Mouse (Mus musculus): Measurements from ENCODE around the gene Zswim5. TPM values are rescaled to one million over a fixed set of nuclear protein-coding genes. Genes with fewer than 3 reads are reported as not detected.

Gene Zswim5
- polyA plus RNA-seq, 1 experiment: not detected

GRCm38 (mm10) chr4:116854286-116854685 is 22.9 kb upstream of the Zswim5 start:
- H3K4me3 ChIP-seq (ENCODE audit: insufficient read depth, low read depth, low read length): no peak overlapping the region
- H3K27ac ChIP-seq (ENCODE audit: insufficient read depth, low read depth, low read length): no peak overlapping the region
- 59% methylated on average over 2 of the region's 2 CpGs for WGBS
- H3K4me1 ChIP-seq (ENCODE audit: control insufficient read depth, insufficient read depth, low read length): peaks cover 3% of the 10 kb centered on the region; the same call in 1 of the 2 replicates
- TF ChIP-seq CTCF (IDR thresholded peaks at IDR 0.05; ENCODE audit: insufficient read depth, low read depth, low read length) (no peak), POLR2A (IDR thresholded peaks at IDR 0.05; ENCODE audit: insufficient read depth, low read depth, low read length) (no peak)

GRCm38 (mm10) chr4:116857203-116857602 is 20.0 kb upstream of the Zswim5 start:
- Histone ChIP-seq H3K4me1 (ENCODE audit: control insufficient read depth, insufficient read depth, low read length) (peaks cover 3% of the 10 kb centered on the region; the same call in 1 of the 2 replicates), H3K27ac (ENCODE audit: insufficient read depth, low read depth, low read length) (no peak overlapping the region), H3K4me3 (ENCODE audit: insufficient read depth, low read depth, low read length) (no peak overlapping the region)
- TF ChIP-seq POLR2A (IDR thresholded peaks at IDR 0.05; ENCODE audit: insufficient read depth, low read depth, low read length): no peak
- no peak for TF ChIP-seq CTCF (IDR thresholded peaks at IDR 0.05; ENCODE audit: insufficient read depth, low read depth, low read length)
- WGBS: 48% methylated on average over 10 of the region's 10 CpGs

- Histone ChIP-seq H3K27ac (ENCODE audit: insufficient read depth, low read depth, low read length) (no peak overlapping the region), H3K4me1 (ENCODE audit: control insufficient read depth, insufficient read depth, low read length) (no peaks in the 10 kb centered on the region), H3K4me3 (ENCODE audit: insufficient read depth, low read depth, low read length) (no peak overlapping the region)
- WGBS: 73% methylated on average over 5 of the region's 5 CpGs
- TF ChIP-seq POLR2A (IDR thresholded peaks at IDR 0.05; ENCODE audit: insufficient read depth, low read depth, low read length) (no peak), CTCF (IDR thresholded peaks at IDR 0.05; ENCODE audit: insufficient read depth, low read depth, low read length) (no peak)
Measured at GRCm38 (mm10) chr4:116859711-116860110, 17.5 kb upstream of the Zswim5 start.

- no peak overlapping the region for H3K4me3 ChIP-seq (ENCODE audit: insufficient read depth, low read depth, low read length)
- no peak for TF ChIP-seq CTCF (IDR thresholded peaks at IDR 0.05; ENCODE audit: insufficient read depth, low read depth, low read length)
- WGBS: 74% methylated on average over 8 of the region's 8 CpGs
- H3K4me1 ChIP-seq (ENCODE audit: control insufficient read depth, insufficient read depth, low read length): no peaks in the 10 kb centered on the region
- no peak overlapping the region for H3K27ac ChIP-seq (ENCODE audit: insufficient read depth, low read depth, low read length)
Measured at GRCm38 (mm10) chr4:116862023-116862422, 15.2 kb upstream of the Zswim5 start.

DNA sequence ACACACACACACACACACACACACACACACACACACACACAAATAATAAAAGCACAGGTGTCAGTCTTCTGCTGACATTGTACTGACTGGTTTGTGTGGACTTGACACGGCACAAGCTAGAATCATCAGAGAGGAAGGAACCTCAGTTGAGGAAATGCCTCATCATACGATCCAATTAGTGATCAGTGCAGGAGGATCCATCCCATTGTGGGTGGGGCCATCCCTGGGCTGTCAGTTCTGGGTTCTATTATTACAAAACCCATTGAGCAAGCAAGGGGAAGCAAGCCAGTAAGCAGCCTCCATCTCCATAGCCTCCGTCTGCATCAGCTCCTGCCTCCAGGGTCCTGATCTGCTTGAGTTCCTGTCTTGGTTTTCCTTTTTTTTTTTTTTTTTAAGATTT is 7.3 kb upstream of the Zswim5 start:
- no peak overlapping the region for H3K27ac ChIP-seq (ENCODE audit: insufficient read depth, low read depth, low read length)
- H3K4me1 ChIP-seq (ENCODE audit: control insufficient read depth, insufficient read depth, low read length): no peaks in the 10 kb centered on the region
- TF ChIP-seq POLR2A (IDR thresholded peaks at IDR 0.05; ENCODE audit: insufficient read depth, low read depth, low read length) (no peak), CTCF (IDR thresholded peaks at IDR 0.05; ENCODE audit: insufficient read depth, low read depth, low read length) (no peak)
- H3K4me3 ChIP-seq (ENCODE audit: insufficient read depth, low read depth, low read length): no peak overlapping the region
- 85% methylated on average over 3 of the region's 3 CpGs for WGBS

- no peak overlapping the region for H3K27ac ChIP-seq (ENCODE audit: insufficient read depth, low read depth, low read length)
- no peak overlapping the region for H3K4me3 ChIP-seq (ENCODE audit: insufficient read depth, low read depth, low read length)
- TF ChIP-seq CTCF (IDR thresholded peaks at IDR 0.05; ENCODE audit: insufficient read depth, low read depth, low read length) (no peak), POLR2A (IDR thresholded peaks at IDR 0.05; ENCODE audit: insufficient read depth, low read depth, low read length) (no peak)
- no peaks in the 10 kb centered on the region for H3K4me1 ChIP-seq (ENCODE audit: control insufficient read depth, insufficient read depth, low read length)
- 93% methylated on average over 4 of the region's 4 CpGs for WGBS
Measured at GRCm38 (mm10) chr4:116874595-116874994, 2.6 kb upstream of the Zswim5 start.

- under 1% methylated on average over 15 of the region's 15 CpGs for WGBS
- Histone ChIP-seq H3K4me3 (ENCODE audit: insufficient read depth, low read depth, low read length) (peak overlapping the region; percentile 71), H3K4me1 (ENCODE audit: control insufficient read depth, insufficient read depth, low read length) (no peaks in the 10 kb centered on the region), H3K27ac (ENCODE audit: insufficient read depth, low read depth, low read length) (peak overlapping the region; percentile 56; the same call in 1 of the 2 replicates)
- no peak for TF ChIP-seq CTCF (IDR thresholded peaks at IDR 0.05; ENCODE audit: insufficient read depth, low read depth, low read length)
- TF ChIP-seq POLR2A (IDR thresholded peaks at IDR 0.05; ENCODE audit: insufficient read depth, low read depth, low read length): no peak
Measured at GRCm38 (mm10) chr4:116876630-116876994, 564 bp upstream of the Zswim5 start.

GRCm38 (mm10) chr4:116877729-116878321 is 649 bp downstream of the Zswim5 start:
- TF ChIP-seq POLR2A (IDR thresholded peaks at IDR 0.05; ENCODE audit: insufficient read depth, low read depth, low read length) (no peak), CTCF (IDR thresholded peaks at IDR 0.05; ENCODE audit: insufficient read depth, low read depth, low read length) (no peak)
- WGBS: under 1% methylated on average over 57 of the region's 57 CpGs
- no peaks in the 10 kb centered on the region for H3K4me1 ChIP-seq (ENCODE audit: control insufficient read depth, insufficient read depth, low read length)
- peak overlapping the region; percentile 56 for H3K27ac ChIP-seq (ENCODE audit: insufficient read depth, low read depth, low read length)
- H3K4me3 ChIP-seq (ENCODE audit: insufficient read depth, low read depth, low read length): peak overlapping the region; percentile 71

GRCm38 (mm10) chr4:116878491-116878890 is 1.3 kb downstream of the Zswim5 start:
- Histone ChIP-seq H3K27ac (ENCODE audit: insufficient read depth, low read depth, low read length) (peak overlapping the region; percentile 51; the same call in 1 of the 2 replicates), H3K4me1 (ENCODE audit: control insufficient read depth, insufficient read depth, low read length) (no peaks in the 10 kb centered on the region), H3K4me3 (ENCODE audit: insufficient read depth, low read depth, low read length) (peak overlapping the region; percentile 49)
- TF ChIP-seq CTCF (IDR thresholded peaks at IDR 0.05; ENCODE audit: insufficient read depth, low read depth, low read length) (no peak), POLR2A (IDR thresholded peaks at IDR 0.05; ENCODE audit: insufficient read depth, low read depth, low read length) (no peak)
- WGBS: 3% methylated on average over 11 of the region's 11 CpGs

DNA sequence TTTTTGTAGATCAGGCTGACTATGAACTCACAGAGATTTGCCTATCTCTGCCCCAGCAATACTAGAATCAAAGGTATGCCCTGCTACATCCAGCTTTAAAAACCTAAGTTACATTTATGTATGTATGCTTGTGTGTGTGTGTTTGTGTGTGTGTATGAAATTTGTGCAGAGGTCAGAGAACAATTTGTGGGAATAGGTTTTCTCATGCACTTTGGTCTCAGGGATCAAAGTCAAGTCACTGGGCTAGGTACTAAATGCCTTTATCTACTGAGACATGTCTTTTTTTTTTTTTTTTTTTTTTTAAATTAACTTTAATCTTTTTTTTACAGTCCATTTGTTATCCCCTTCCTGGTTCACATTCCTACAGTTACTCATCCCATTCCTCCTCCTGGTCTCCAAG is 5.5 kb downstream of the Zswim5 start:
- TF ChIP-seq POLR2A (IDR thresholded peaks at IDR 0.05; ENCODE audit: insufficient read depth, low read depth, low read length) (no peak), CTCF (IDR thresholded peaks at IDR 0.05; ENCODE audit: insufficient read depth, low read depth, low read length) (no peak)
- Histone ChIP-seq H3K27ac (ENCODE audit: insufficient read depth, low read depth, low read length) (no peak overlapping the region), H3K4me3 (ENCODE audit: insufficient read depth, low read depth, low read length) (no peak overlapping the region), H3K4me1 (ENCODE audit: control insufficient read depth, insufficient read depth, low read length) (no peaks in the 10 kb centered on the region)
